Mouse (Mus musculus): ENCODE results near the gene Entr1.

The Entr1 gene

GRCm38 (mm10) chr2:26389154-26389690, at the start of gene Entr1, which contains the start of gene Pmpca:
TSS of gene Entr1 (minus strand) at chr2:26389316.
TSS of gene Pmpca (plus strand) at chr2:26389339.
- peak; percentile 90 for DNase-seq (ENCODE audit: low read depth)

DNA sequence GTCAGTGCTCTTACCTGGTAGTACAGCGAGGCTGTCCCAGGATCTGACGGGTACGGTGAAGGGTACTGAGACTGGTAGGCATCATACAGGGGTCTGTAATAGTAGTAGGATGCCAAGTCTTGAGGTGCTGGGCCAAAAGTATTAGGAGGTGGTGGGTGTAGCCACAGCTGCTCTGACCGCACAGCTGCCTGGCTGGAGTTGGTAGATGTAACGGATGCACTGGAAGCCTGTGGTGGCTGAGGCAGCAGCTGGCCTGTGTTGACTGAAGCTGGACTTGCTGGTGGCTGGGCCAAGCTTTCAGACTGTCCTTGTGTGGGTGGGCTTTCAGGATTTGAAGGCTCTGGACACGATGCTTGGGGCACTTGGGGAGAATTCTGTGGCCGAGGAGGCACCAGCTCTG, 49.3 kb upstream of the Entr1 start:
- no peak for DNase-seq (ENCODE audit: low read depth)

GRCm38 (mm10) chr2:26437221-26437620, 48.1 kb upstream of the Entr1 start:
- DNase-seq (ENCODE audit: low read depth) = no peak

DNA sequence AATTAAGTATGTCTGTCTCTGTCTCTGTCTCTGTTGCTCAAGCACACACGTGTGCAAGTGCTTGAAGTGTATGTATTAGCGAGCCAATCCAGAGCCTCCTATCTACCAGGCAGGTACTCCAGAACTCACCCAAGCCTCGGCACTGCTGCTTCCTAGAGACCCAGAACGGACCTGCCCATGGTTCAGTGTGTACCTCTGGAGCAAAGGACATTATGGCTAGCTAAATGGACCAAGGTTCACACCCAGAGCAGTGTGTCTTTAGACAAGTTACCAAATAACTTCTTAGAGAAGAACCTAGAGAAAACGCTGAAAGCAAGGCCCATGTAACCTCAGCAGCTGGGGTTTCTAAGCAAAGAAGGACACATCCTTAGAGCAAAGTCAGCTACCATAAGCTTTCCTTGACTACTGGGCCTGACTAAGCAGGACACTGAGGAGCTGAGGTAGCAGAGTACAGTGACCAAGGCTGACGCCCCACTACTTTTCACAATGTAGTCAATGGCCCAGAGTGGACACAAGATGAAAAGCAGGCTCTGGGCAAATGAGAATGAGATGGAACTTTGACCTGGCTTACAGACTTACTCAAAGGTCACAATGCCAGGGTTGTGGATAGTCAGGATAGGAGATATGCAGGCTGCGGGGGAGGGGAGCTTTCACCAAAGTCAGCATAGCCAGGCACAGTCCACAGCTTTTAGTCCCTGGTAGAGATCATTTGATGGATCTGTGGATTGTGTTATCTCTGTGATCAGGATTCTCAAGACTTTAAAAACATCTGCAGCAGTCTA, 45.9 kb upstream of the Entr1 start:
- no peak for DNase-seq (ENCODE audit: low read depth)

DNA sequence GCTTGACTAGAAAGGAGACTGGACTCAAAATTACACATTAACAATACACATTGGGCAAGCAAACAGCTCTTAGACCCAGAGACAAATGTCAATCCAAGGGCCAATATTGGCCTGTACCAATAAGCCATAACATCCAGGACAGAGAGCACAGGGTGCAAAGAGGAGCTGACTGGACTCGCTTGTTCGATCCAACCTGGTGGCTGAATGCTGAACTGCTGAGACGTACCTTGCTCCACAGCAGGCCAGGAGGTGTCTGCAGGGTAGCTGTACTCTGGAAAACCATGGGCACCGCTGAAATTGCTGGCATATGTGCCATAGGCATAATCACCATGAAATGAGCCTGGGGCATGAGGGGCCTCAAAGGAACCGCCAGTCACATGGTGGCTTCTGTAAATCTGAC, 40.7 kb upstream of the Entr1 start:
- no peak for DNase-seq (ENCODE audit: low read depth)

DNA sequence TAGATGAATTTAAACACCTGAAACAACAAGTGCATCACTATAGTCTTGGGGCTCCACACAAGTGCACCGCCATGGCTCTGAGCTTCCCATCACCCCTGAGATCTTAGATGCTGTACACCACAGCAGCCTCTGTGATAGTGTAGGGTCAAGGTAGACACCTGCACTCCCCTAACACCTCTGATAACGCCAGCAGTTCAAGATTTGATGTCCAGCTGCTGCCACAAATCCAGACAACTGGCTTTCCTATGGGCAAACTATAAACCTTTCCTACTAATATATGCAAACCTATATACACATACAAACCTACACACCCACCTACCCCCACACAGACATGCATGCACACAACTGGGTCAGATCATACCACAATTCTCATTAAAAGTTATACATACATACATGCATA, 35.4 kb upstream of the Entr1 start:
- DNase-seq (ENCODE audit: low read depth) = no peak

- no peak for DNase-seq (ENCODE audit: low read depth)
Observed at GRCm38 (mm10) chr2:26423086-26423485, 34.0 kb upstream of the Entr1 start.

- no peak for DNase-seq (ENCODE audit: low read depth)
Observed at GRCm38 (mm10) chr2:26421969-26422368, 32.9 kb upstream of the Entr1 start.

DNA sequence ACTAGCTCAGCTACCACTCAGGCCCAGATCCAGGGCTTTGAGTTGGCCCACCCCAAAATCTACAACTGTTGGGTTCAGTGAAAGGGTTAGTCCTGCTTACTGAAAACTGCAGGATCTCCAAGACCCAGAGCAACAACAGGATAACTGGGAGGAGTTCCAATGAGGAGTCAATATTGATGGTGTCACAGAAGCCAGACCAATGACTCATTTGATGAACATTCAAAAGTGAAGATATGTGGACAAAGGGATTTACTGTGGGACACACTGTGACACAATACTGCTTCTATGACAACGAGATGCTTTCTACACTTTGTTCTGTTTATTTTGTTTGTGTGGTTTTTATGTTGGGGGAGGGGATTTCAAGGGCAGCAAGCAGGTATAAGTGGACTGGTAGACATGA, 29.0 kb upstream of the Entr1 start:
- DNase-seq (ENCODE audit: low read depth) = peak; percentile 67

- no peak for DNase-seq (ENCODE audit: low read depth)
Observed at GRCm38 (mm10) chr2:26417066-26417465, 27.9 kb upstream of the Entr1 start.

- DNase-seq (ENCODE audit: low read depth) = peak; percentile 79
Observed at GRCm38 (mm10) chr2:26410931-26411411, 21.9 kb upstream of the Entr1 start.

DNA sequence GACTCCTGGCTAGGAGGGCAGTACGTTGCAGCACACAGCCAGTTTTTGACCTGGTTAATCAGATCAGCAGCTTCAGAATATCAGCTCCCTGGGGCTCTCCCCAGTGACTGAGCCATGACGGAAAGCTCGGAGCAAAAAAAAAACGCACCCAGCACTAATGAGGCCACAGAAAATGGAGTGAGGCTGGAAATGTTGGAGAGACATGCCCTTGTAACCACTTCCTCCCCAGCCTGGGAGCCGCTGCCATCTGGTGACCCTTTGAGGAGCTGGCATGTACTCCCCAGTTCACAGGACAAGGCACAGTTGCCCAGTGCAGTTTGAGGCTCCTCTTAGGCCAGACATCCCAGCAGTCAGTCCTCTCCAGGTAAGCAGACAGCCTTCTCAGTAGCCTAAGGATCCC, 21.0 kb upstream of the Entr1 start:
- DNase-seq (ENCODE audit: low read depth) = no peak

GRCm38 (mm10) chr2:26409362-26409761, 20.2 kb upstream of the Entr1 start:
- DNase-seq (ENCODE audit: low read depth) = no peak

DNA sequence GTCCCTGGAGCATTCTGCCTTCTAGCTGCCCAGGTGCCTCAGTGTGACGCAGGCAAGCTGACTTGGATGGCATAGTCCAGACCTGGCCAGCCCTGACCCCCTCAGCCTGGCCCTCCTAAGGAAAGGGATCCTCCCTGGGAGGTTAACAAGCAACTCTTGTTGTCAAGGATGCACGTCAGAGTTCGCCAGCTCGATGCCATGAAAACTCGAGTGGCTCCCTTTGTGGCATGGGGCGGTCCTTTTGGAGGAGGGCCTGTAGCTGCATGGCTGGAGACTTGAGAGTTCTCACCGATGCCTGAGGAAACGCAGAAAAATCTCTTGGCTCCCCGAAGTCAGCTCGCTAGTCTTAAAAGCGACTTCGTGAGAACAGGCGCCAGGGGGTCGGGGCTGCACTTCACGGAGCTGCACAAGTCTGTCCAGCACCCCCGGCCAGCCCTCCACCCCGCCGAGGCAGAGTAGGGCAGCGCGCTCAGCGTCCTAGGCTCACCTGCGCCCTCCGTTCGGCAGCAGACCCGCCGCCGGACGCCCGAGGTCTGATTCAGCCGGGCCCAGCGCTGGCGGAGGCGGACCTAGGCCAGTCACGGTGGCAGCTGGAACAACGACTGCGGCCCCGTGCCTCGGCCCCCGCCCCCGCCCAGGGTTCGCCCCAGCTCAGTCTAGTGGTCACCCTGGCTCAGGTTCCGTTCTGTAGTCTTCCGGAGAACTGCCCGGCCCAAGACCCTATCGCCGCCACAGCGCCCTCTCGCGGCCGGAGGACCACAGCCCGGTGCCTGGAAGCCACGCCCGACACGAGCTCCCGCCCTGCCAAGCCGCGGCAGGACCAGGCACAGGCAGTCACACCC, 19.6 kb upstream of the Entr1 start, which contains the start of gene Inpp5e:
Gene Inpp5e, minus strand, starts transcription at position 689 of the 842 bp plus-strand sequence.
- DNase-seq (ENCODE audit: low read depth) = peak; percentile 97

DNA sequence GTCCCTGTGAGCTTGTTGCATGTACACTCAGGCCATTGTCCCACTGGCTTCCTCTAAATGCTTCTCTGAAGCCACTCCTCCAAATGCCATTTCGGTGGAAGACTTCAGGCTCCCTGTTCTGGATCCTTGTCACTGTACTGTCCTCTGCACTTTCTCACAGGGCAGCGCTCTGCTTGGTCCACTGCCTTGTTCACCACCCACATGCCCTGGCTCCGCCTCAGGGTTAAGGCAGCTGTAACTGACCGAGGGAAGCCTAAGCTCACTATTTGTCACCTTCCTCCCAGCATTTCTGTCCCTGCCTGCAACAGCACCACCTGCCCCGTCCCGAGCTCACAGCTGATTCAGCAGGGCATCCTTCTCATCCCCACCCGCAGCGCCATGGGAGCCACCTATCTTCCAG, 14.2 kb upstream of the Entr1 start:
- no peak for DNase-seq (ENCODE audit: low read depth)

DNA sequence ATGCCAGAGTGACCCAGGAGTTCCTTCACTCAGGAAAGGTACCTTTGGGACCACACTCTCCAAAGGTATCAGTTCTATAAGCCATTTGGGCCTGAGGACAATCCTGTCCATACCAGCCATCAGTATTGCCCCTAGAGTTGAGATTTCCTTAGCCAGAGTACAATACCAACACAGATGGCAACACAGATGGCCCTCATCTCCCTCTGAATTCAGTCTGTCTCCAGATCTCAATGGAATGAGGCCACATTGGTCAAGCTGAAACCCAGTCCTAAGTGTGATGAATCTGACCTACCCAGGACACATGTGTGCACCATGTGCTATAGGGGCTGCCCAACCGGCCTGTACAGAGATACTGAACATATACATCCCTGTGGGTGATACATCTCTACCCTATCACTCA, 13.1 kb upstream of the Entr1 start:
- no peak for DNase-seq (ENCODE audit: low read depth)

- DNase-seq (ENCODE audit: low read depth) = no peak
Observed at GRCm38 (mm10) chr2:26401023-26401422, 11.9 kb upstream of the Entr1 start.

GRCm38 (mm10) chr2:26400296-26400695, 11.2 kb upstream of the Entr1 start:
- no peak for DNase-seq (ENCODE audit: low read depth)

DNA sequence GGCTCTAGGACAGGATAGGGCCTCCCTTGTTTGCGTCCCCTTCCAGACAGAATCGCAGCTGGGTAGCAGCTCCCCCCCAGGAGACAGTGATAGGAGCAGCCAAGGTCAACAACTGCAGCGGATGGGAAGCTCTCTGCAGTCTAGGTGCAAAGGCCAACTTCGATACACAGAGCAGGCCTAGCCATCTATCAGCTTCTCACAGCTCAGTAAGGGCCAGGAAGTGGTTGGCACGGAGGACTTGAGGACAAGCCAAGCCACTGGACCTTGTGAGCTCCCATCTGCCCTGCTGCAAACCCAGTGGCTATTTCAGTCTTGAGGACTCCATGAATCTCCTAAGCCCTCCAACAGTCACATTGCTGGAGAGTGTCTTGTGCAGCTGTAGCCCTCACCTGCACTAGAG, 10.5 kb upstream of the Entr1 start:
- DNase-seq (ENCODE audit: low read depth) = no peak

DNA sequence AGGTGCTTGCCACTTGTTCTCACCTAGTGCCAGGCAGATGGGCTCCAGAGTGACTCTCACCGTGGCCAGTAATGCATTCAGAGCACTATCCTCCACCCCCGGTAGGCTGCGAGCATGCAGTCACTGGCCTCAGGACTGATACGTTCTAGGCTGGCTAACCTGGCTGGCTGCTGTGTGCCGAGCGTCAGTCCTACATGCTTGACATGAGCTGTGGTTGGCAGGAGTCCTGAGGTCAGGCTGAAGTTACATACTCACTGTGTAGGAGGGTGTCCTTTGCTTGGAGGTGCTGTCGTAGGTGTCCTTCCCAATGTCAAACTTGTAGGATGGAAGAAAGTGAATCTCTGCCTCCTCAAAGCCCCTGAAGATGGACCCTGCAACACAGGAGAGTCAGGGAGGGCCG, 9.9 kb upstream of the Entr1 start:
- DNase-seq (ENCODE audit: low read depth) = no peak

GRCm38 (mm10) chr2:26391617-26392016, 2.5 kb upstream of the Entr1 start:
- DNase-seq (ENCODE audit: low read depth) = no peak

GRCm38 (mm10) chr2:26390954-26391353, 1.8 kb upstream of the Entr1 start:
- no peak for DNase-seq (ENCODE audit: low read depth)

GRCm38 (mm10) chr2:26388682-26389153, 398 bp downstream of the Entr1 start:
- no peak for DNase-seq (ENCODE audit: low read depth)
